Mouse (Mus musculus): ENCODE measurements around the gene 1810009J06Rik.
"Not testable (repeated sequence)": the region's sequence is repeated elsewhere in the genome, so short reads cannot be mapped to it uniquely, and the experiment has no call there.

The 1810009J06Rik gene

GRCm38 (mm10) chr6:40964454-40964853 is at the start of gene 1810009J06Rik:
TSS of gene 1810009J06Rik (plus strand) at chr6:40964754.
- not testable (repeated sequence) for DNase-seq (ENCODE audit: low spot score in 2 of 2)

GRCm38 (mm10) chr6:40919954-40920353 is 44.6 kb upstream of the 1810009J06Rik start:
- no peak for DNase-seq (ENCODE audit: low spot score in 2 of 2)

GRCm38 (mm10) chr6:40940457-40940856 is 24.1 kb upstream of the 1810009J06Rik start, which contains the start of gene 1700074P13Rik:
TSS of gene 1700074P13Rik (minus strand) at chr6:40940557.
- no peak for DNase-seq (ENCODE audit: low spot score in 2 of 2)

- no peak for DNase-seq (ENCODE audit: low spot score in 2 of 2)
Measured at GRCm38 (mm10) chr6:40951770-40952169, 12.8 kb upstream of the 1810009J06Rik start, which contains the start of gene Gm4744. TSS of gene Gm4744 (minus strand) at chr6:40951870.

- no peak for DNase-seq (ENCODE audit: low spot score in 2 of 2)
Measured at GRCm38 (mm10) chr6:40953716-40954115, 10.8 kb upstream of the 1810009J06Rik start.

- DNase-seq (ENCODE audit: low spot score in 2 of 2) = not testable (repeated sequence)
Measured at GRCm38 (mm10) chr6:40999379-40999778, 34.8 kb downstream of the 1810009J06Rik start, which contains the start of gene Gm2663. TSS of gene Gm2663 (minus strand) at chr6:40999479.

GRCm38 (mm10) chr6:41015065-41015464 is 50.5 kb downstream of the 1810009J06Rik start:
- no peak for DNase-seq (ENCODE audit: low spot score in 2 of 2)
